Mouse (Mus musculus) forebrain, embryonic 14.5 days (tissue): ENCODE measurements at regions not wholly inside any gene's neighbourhood (a gene's known extent, or its start where the extent isn't known, plus 50 kb on each side); places are given as distances from the start of the nearest gene placed in this dataset.

Source experiments
- ATAC-seq: fragments of 200-750 bp; cut with Nextera tagmentation; 2 replicates; pipeline ENCODE4 v1.8.0; 2017; ENCODE audit warnings: mild to moderate bottlenecking, moderate library complexity
- DNase-seq: peaks from one replicate; pipeline ENCODE4 v3.0.0-alpha.2; 2015; ENCODE audit warnings: low spot score
- H3K27ac ChIP-seq: fragments of 300-500 bp; sonication (generic); 2 replicates; pipeline ENCODE4 v1.5.1; 2014; ENCODE audit warnings: low read depth, mild to moderate bottlenecking, control low read depth, low read length, moderate library complexity
- H3K27me3 ChIP-seq: fragments of 300-500 bp; sonication (generic); replicated peaks from 2 replicates; pipeline ENCODE4 v1.6.1; 2014; ENCODE audit warnings: low read length, control low read depth, mixed read lengths; ENCODE audit not compliant: control insufficient read depth, insufficient read depth
- H3K36me3 ChIP-seq: fragments of 300-500 bp; sonication (generic); 2 replicates; pipeline ENCODE4 v1.6.1; 2014; ENCODE audit warnings: low read length, control low read depth; ENCODE audit not compliant: control insufficient read depth, insufficient read depth
- H3K4me1 ChIP-seq: fragments of 300-500 bp; sonication (generic); 2 replicates; pipeline ENCODE4 v1.6.1; 2014; ENCODE audit warnings: antibody characterized with exemption, low read length, control low read depth; ENCODE audit not compliant: control insufficient read depth, insufficient read depth
- H3K4me2 ChIP-seq: fragments of 300-500 bp; sonication (generic); 2 replicates; pipeline ENCODE4 v1.6.1; 2014; ENCODE audit warnings: mild to moderate bottlenecking, control low read depth, low read length
- H3K4me3 ChIP-seq: fragments of 300-500 bp; sonication (generic); 2 replicates; pipeline ENCODE4 v1.5.1; 2014; ENCODE audit warnings: low read depth, low read length, control low read depth
- H3K9ac ChIP-seq: fragments of 300-500 bp; sonication (generic); 2 replicates; pipeline ENCODE4 v1.6.1; 2014; ENCODE audit warnings: mild to moderate bottlenecking, low read length, control low read depth, moderate library complexity
- H3K9me3 ChIP-seq: fragments of 300-500 bp; sonication (generic); replicated peaks from 2 replicates; pipeline ENCODE4 v1.6.1; 2016; ENCODE audit warnings: low read length, control low read depth, mixed read lengths; ENCODE audit not compliant: control insufficient read depth
- WGBS: fragments of 180-500 bp; shearing (Covaris S2); extraction: QIAGEN DNeasy Blood & Tissue Kit; methylation state at CpG from one replicate; pipeline ENCODE4 v1.1.7; 2014; 5-methylcytosine and 5-hydroxymethylcytosine counted together

- H3K4me1 ChIP-seq: no peaks in the 10 kb centered on the region
- H3K27ac ChIP-seq: no peak overlapping the region
- ATAC-seq (peak; percentile 49), DNase-seq (peak; percentile 76)
- no peak overlapping the region for H3K4me2 ChIP-seq
- no peaks in the 10 kb centered on the region for H3K9me3 ChIP-seq
- WGBS: 17% methylated on average over 2 of the region's 2 CpGs
- H3K27me3 ChIP-seq: no peaks in the 10 kb centered on the region
- no peak overlapping the region for H3K9ac ChIP-seq
- H3K4me3 ChIP-seq: no peak overlapping the region
- H3K36me3 ChIP-seq: no peaks in the 10 kb centered on the region
These were observed 1103.1 kb downstream of the Zpld1 start for GRCm38 (mm10) chr16:54194680-54195079.
